Mouse (Mus musculus): ENCODE measurements around the gene Timm23.

DNA sequence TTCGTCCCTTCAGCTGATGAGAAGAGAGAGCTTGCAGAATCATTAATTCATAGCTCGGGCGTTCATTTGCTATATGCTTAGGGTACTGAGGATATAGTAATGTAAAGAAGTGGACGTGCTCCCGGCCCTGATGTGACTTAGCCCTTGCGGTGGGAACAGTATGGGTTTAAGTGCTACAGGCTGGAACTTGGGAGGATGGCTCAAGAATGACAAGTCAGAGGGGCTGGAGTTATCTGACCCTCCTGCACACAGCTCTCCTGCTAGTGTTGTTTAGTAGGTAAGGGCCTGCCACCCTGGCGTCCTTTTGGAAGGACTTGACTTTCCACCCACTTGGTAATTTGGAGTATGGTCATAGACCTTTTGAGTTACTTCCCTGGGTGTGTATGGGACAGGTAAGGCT is 41.1 kb downstream of the Timm23 start:
- no peak for TF ChIP-seq CTCF (IDR thresholded peaks at IDR 0.05; ENCODE audit: borderline replicate concordance, extremely low read depth, insufficient read depth, insufficient read length)
- no peak for TF ChIP-seq POLR2A (IDR thresholded peaks at IDR 0.05; ENCODE audit: borderline replicate concordance, extremely low read depth, insufficient read depth, insufficient read length, poor library complexity, severe bottlenecking)

Measured in brain, embryonic 14.5 days (tissue).